Mouse (Mus musculus) liver, postnatal 0 days (tissue): ENCODE results near the gene Ctf2. TPM values are rescaled to one million over a fixed set of nuclear protein-coding genes. Genes with fewer than 3 reads are reported as not detected.

Experiments used
- ATAC-seq: fragments of 200-750 bp; cut with Nextera tagmentation; 2 replicates; pipeline ENCODE4 v1.8.0; 2017; ENCODE audit warnings: mild to moderate bottlenecking, moderate library complexity
- DNase-seq: peaks from one replicate; pipeline ENCODE4 v3.0.0-alpha.2; 2016
- H3K27ac ChIP-seq: fragments of 300-500 bp; sonication (generic); 2 replicates; pipeline ENCODE4 v1.5.1; 2014; ENCODE audit warnings: antibody characterized with exemption, moderate library complexity, mild to moderate bottlenecking, low read depth
- H3K27me3 ChIP-seq: fragments of 300-500 bp; sonication (generic); 2 replicates; pipeline ENCODE4 v1.6.1; 2014; ENCODE audit warnings: low read length, control low read depth, mixed read lengths; ENCODE audit not compliant: insufficient read depth
- H3K36me3 ChIP-seq: fragments of 300-500 bp; sonication (generic); replicated peaks from 2 replicates; pipeline ENCODE4 v1.6.1; 2014; ENCODE audit warnings: mild to moderate bottlenecking, control low read depth, low read length, moderate library complexity, mixed read lengths; ENCODE audit not compliant: insufficient read depth
- H3K4me1 ChIP-seq: fragments of 300-500 bp; sonication (generic); 2 replicates; pipeline ENCODE4 v1.6.1; 2014; ENCODE audit warnings: antibody characterized with exemption, mild to moderate bottlenecking, control low read depth; ENCODE audit not compliant: insufficient read depth
- H3K4me2 ChIP-seq: fragments of 300-500 bp; sonication (generic); 2 replicates; pipeline ENCODE4 v1.6.1; 2014; ENCODE audit warnings: low read depth, mild to moderate bottlenecking, low read length, moderate library complexity, mixed read lengths
- H3K4me3 ChIP-seq: fragments of 300-500 bp; sonication (generic); 2 replicates; pipeline ENCODE4 v1.5.1; 2014; ENCODE audit warnings: low read depth, low read length
- H3K9ac ChIP-seq: fragments of 300-500 bp; sonication (generic); replicated peaks from 2 replicates; pipeline ENCODE4 v1.6.1; 2014; ENCODE audit warnings: mild to moderate bottlenecking, moderate library complexity
- H3K9me3 ChIP-seq: fragments of 300-500 bp; sonication (generic); 2 replicates; pipeline ENCODE4 v1.6.1; 2016; ENCODE audit warnings: mild to moderate bottlenecking, control low read depth, low read length, mixed read lengths
- CTCF ChIP-seq: sonication (generic); IDR thresholded peaks from 2 replicates; pipeline ENCODE4 v1.5.1; 2016; ENCODE audit warnings: antibody characterized with exemption, low read depth
- EP300 ChIP-seq: IDR thresholded peaks from 2 replicates; pipeline ENCODE4 v1.6.1; 2016; ENCODE audit warnings: antibody characterized with exemption, low read depth, mild to moderate bottlenecking
- whole genome bisulfite sequencing: fragments of 180-500 bp; shearing (Covaris S2); extraction: QIAGEN DNeasy Blood & Tissue Kit; methylation state at CpG from one replicate; pipeline ENCODE4 v1.1.7; 2014; ENCODE audit not compliant: insufficient replicate concordance; 5-methylcytosine and 5-hydroxymethylcytosine counted together
- polyA plus RNA-seq: library from polyadenylated mRNA; unstranded; fragments of >200 nt; fragmentation: Nextera tagmentation; extraction: Ambion mirVana; gene quantifications from 2 replicates; pipeline ENCODE4 v1.2.1, GENCODE M21; 2015

Ctf2 gene
- polyA plus RNA-seq, 1 experiment from 2014 or later, result not detected

DNA sequence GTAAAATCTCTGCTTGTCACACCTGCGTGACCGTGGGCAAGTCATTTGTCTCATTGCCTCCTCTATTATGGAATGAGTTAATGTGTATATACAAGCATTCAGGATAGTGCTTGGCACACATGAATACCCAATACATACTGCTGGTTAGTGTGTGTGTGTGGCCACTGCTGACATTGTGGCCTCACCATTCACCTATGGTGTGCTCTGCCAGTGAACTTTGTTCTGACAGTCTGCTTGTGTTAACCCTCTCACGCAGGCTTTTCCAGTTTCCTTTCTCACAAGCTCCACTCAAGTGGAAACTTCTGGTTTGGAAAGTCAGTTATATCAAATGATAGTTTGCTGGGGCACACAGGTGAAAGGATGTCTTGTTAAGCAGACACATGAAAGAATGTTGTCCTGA is 20.9 kb downstream of the Ctf2 start:
- Histone ChIP-seq H3K9me3 (no peaks in the 10 kb centered on the region), H3K4me1 (peaks cover 38% of the 10 kb centered on the region), H3K27me3 (no peaks in the 10 kb centered on the region), H3K36me3 (0 out of 2 replicates have a peak, but pooled peaks cover 9% of the 10 kb centered on the region), H3K4me2 (no peak overlapping the region), H3K4me3 (no peak overlapping the region), H3K27ac (peak overlapping the region; percentile 78), H3K9ac (no peak overlapping the region)
- TF ChIP-seq CTCF, result no peak
- no peak for TF ChIP-seq EP300
- 69% methylated on average over 3 of the region's 3 CpGs for whole genome bisulfite sequencing
- no peak for DNase-seq
- ATAC-seq, result peak; percentile 22

DNA sequence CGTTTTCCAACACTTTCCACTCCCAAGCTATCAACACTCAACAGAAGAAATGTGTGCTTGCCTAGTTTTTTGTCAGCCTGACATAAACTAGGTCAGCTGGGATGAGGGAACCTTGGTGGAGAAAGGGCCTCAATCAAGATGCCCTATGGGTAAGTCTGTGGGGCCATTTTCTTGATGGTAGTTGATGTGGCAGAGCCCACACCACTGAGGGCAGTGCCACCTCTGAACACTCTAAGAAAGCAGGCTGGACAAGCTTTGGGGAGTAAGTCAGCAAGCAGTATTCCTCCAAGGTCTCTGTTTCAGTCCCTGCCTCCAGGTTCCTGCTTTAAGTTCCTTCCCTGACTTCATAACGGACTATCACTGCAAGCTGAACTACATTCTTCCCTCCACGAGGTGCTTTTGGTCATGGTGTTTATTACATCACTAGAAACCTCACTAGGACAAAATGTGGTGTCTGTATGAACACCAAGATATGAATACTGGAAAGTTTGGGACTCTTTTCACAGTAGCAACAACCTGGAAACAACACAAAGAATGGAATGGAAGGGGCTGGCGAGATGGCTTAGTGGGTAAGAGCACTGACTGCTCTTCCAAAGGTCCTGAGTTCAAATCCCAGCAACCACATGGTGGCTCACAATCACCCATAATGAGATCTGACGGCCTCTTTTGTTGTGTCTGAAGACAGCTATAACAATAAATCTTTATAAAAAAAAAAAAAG is 22.5 kb downstream of the Ctf2 start:
- H3K4me3 ChIP-seq, result peak overlapping the region; percentile 84
- no peak for ATAC-seq
- H3K4me1 ChIP-seq, result peaks cover 38% of the 10 kb centered on the region
- 65% methylated on average over 5 of the region's 5 CpGs for WGBS
- no peak overlapping the region for H3K9ac ChIP-seq
- peak overlapping the region; percentile 97 for H3K4me2 ChIP-seq
- H3K36me3 ChIP-seq, result 0 out of 2 replicates have a peak, but pooled peaks cover 9% of the 10 kb centered on the region
- no peaks in the 10 kb centered on the region for H3K27me3 ChIP-seq
- no peaks in the 10 kb centered on the region for H3K9me3 ChIP-seq
- peak overlapping the region; percentile 94; the same call in 1 of the 2 replicates for H3K27ac ChIP-seq
- TF ChIP-seq EP300 (no peak), CTCF (no peak)
- DNase-seq, result no peak

GRCm38 (mm10) chr7:127708207-127709078 is 23.5 kb downstream of the Ctf2 start, which contains the start of gene Bcl7c:
Gene Bcl7c, minus strand, starts transcription at chr7:127708933.
- TF ChIP-seq EP300 (no peak), CTCF (peak; percentile 71)
- H3K9me3 ChIP-seq, result no peaks in the 10 kb centered on the region
- peak within 1 kb of the TSS; percentile 84 for H3K4me3 ChIP-seq
- H3K27me3 ChIP-seq, result no peaks in the 10 kb centered on the region
- DNase-seq (peak; percentile 90), ATAC-seq (peak; percentile 81)
- H3K4me1 ChIP-seq, result peaks cover 38% of the 10 kb centered on the region
- H3K9ac ChIP-seq, result peak within 1 kb of the TSS; percentile 85
- peak within 1 kb of the TSS; percentile 94 for H3K27ac ChIP-seq
- 0 out of 2 replicates have a peak, but pooled peaks cover 9% of the 10 kb centered on the region for H3K36me3 ChIP-seq
- peak within 1 kb of the TSS; percentile 97 for H3K4me2 ChIP-seq
- under 1% methylated on average over 77 of the region's 90 CpGs for WGBS

DNA sequence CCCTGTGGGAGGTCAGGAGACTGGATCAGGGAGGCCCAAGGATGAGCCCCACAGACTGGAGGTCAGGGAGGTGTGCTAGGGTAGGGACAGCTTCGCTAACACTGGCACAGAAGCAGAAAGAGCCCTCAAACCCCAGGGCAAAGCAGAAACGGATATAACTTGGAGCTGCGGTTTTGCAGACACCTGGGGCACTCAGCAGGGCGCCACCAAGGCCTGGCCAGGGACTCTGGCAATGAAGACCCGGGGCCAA is 24.1 kb downstream of the Ctf2 start:
- H3K4me2 ChIP-seq, result peak overlapping the region; percentile 97
- peak overlapping the region; percentile 94 for H3K27ac ChIP-seq
- H3K9ac ChIP-seq, result peak overlapping the region; percentile 85
- no peaks in the 10 kb centered on the region for H3K27me3 ChIP-seq
- TF ChIP-seq CTCF (no peak), EP300 (no peak)
- WGBS, result 0% methylated on average over 5 of the region's 5 CpGs
- no peaks in the 10 kb centered on the region for H3K9me3 ChIP-seq
- DNase-seq, result no peak
- 0 out of 2 replicates have a peak, but pooled peaks cover 9% of the 10 kb centered on the region for H3K36me3 ChIP-seq
- peaks cover 37% of the 10 kb centered on the region for H3K4me1 ChIP-seq
- ATAC-seq, result no peak
- H3K4me3 ChIP-seq, result peak overlapping the region; percentile 84

- ATAC-seq (no peak), DNase-seq (peak; percentile 24)
- H3K4me3 ChIP-seq, result peak overlapping the region; percentile 84
- peak overlapping the region; percentile 85 for H3K9ac ChIP-seq
- peaks cover 31% of the 10 kb centered on the region for H3K4me1 ChIP-seq
- H3K27ac ChIP-seq, result peak overlapping the region; percentile 94
- TF ChIP-seq EP300 (no peak), CTCF (no peak)
- peak overlapping the region; percentile 97 for H3K4me2 ChIP-seq
- WGBS, result 32% methylated on average over 20 of the region's 22 CpGs
- H3K27me3 ChIP-seq, result no peaks in the 10 kb centered on the region
- 0 out of 2 replicates have a peak, but pooled peaks cover 9% of the 10 kb centered on the region for H3K36me3 ChIP-seq
- H3K9me3 ChIP-seq, result no peaks in the 10 kb centered on the region
Measured at GRCm38 (mm10) chr7:127707045-127707956, 24.7 kb downstream of the Ctf2 start.
